Mouse (Mus musculus) lung, embryonic 15.5 days (tissue): ENCODE measurements around the gene Usp25. TPM values are rescaled to one million over a fixed set of nuclear protein-coding genes. Genes with fewer than 3 reads are reported as not detected.

ENCODE experiments used
- ATAC-seq: fragments of 200-750 bp; cut with Nextera tagmentation; 2 replicates; pipeline ENCODE4 v1.8.0; 2017; ENCODE audit warnings: moderate number of reproducible peaks, borderline replicate concordance; ENCODE audit not compliant: low FRiP score, low TSS enrichment; ENCODE audit errors: extremely low read depth
- H3K27ac ChIP-seq: fragments of 300-500 bp; sonication (generic); 2 replicates; pipeline ENCODE4 v1.5.1; 2015; ENCODE audit warnings: moderate library complexity, mild to moderate bottlenecking, inconsistent platforms
- H3K27me3 ChIP-seq: fragments of 300-500 bp; sonication (generic); 2 replicates; pipeline ENCODE4 v1.6.1; 2015; ENCODE audit warnings: inconsistent platforms
- H3K36me3 ChIP-seq: fragments of 300-500 bp; sonication (generic); 2 replicates; pipeline ENCODE4 v1.6.1; 2015; ENCODE audit warnings: inconsistent platforms
- H3K4me1 ChIP-seq: fragments of 300-500 bp; sonication (generic); 2 replicates; pipeline ENCODE4 v1.6.1; 2015; ENCODE audit warnings: inconsistent platforms
- H3K4me2 ChIP-seq: fragments of 300-500 bp; sonication (generic); 2 replicates; pipeline ENCODE4 v1.6.1; 2015; ENCODE audit warnings: inconsistent platforms, mild to moderate bottlenecking, moderate library complexity
- H3K4me3 ChIP-seq: fragments of 300-500 bp; sonication (generic); 2 replicates; pipeline ENCODE4 v1.5.1; 2015; ENCODE audit warnings: mild to moderate bottlenecking, inconsistent platforms
- H3K9ac ChIP-seq: fragments of 300-500 bp; sonication (generic); 2 replicates; pipeline ENCODE4 v1.6.1; 2015; ENCODE audit warnings: inconsistent platforms
- H3K9me3 ChIP-seq: fragments of 300-500 bp; sonication (generic); 2 replicates; pipeline ENCODE4 v1.6.1; 2016; ENCODE audit warnings: inconsistent platforms
- WGBS: fragments of 180-500 bp; shearing (Covaris S2); methylation state at CpG from one replicate; pipeline ENCODE4 v1.1.7; 2015; 5-methylcytosine and 5-hydroxymethylcytosine counted together
- polyA plus RNA-seq: library from polyadenylated mRNA; unstranded; fragments of >200 nt; fragmentation: Nextera tagmentation; extraction: Ambion mirVana; gene quantifications from 2 replicates; pipeline ENCODE4 v1.2.1, GENCODE M21; 2015

Usp25 gene
- 19.7 and 20.4 TPM in 2 replicates for polyA plus RNA-seq

- 0% methylated on average over 83 of the region's 126 CpGs for WGBS
Measured at GRCm38 (mm10) chr16:77013427-77014320, at the start of gene Usp25. Gene Usp25, plus strand, starts transcription at chr16:77013706.

GRCm38 (mm10) chr16:76967593-76968275 lies 45.8 kb upstream of the Usp25 start:
- Histone ChIP-seq H3K4me2 (no peak overlapping the region), H3K9me3 (no peaks in the 10 kb centered on the region), H3K9ac (no peak overlapping the region), H3K27me3 (no peaks in the 10 kb centered on the region), H3K27ac (no peak overlapping the region), H3K36me3 (no peaks in the 10 kb centered on the region), H3K4me1 (no peaks in the 10 kb centered on the region), H3K4me3 (no peak overlapping the region)
- WGBS, result 78% methylated on average over 3 of the region's 3 CpGs
- no peak for ATAC-seq

More at GRCm38 (mm10) chr16:77013427-77014320, at the start of gene Usp25:
- Histone ChIP-seq H3K36me3 (no peaks in the 10 kb centered on the region), H3K4me1 (peaks cover 19% of the 10 kb centered on the region), H3K9me3 (no peaks in the 10 kb centered on the region), H3K4me3 (peak within 1 kb of the TSS; percentile 92), H3K4me2 (peak within 1 kb of the TSS; percentile 64), H3K9ac (peak within 1 kb of the TSS; percentile 89), H3K27me3 (no peaks in the 10 kb centered on the region), H3K27ac (peak within 1 kb of the TSS; percentile 96)
- ATAC-seq, result peak; percentile 97

DNA sequence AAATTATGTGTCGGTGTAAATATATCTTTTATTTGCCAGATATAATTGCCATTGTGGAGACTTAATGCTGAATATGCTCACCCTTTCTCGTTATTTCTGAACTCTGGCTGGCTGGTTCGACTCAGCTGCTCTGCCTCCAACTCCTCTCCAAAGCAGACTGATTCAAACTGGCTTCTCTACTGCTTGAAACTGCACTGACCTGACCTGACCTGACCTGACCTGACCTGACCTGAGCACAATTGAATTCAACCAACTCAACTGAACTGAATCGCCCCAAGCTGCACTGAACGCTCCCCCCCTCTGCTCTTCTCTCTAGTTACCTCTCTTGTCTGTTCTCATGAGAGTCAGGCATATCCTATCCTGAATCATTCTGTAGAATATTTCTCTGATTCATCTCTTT lies 42.3 kb upstream of the Usp25 start:
- H3K27me3 ChIP-seq, result no peaks in the 10 kb centered on the region
- no peak overlapping the region for H3K27ac ChIP-seq
- no peaks in the 10 kb centered on the region for H3K36me3 ChIP-seq
- no peaks in the 10 kb centered on the region for H3K9me3 ChIP-seq
- no peak overlapping the region for H3K9ac ChIP-seq
- no peak overlapping the region for H3K4me2 ChIP-seq
- no peaks in the 10 kb centered on the region for H3K4me1 ChIP-seq
- WGBS, result 58% methylated on average over 5 of the region's 5 CpGs
- no peak overlapping the region for H3K4me3 ChIP-seq
- ATAC-seq, result no peak

DNA sequence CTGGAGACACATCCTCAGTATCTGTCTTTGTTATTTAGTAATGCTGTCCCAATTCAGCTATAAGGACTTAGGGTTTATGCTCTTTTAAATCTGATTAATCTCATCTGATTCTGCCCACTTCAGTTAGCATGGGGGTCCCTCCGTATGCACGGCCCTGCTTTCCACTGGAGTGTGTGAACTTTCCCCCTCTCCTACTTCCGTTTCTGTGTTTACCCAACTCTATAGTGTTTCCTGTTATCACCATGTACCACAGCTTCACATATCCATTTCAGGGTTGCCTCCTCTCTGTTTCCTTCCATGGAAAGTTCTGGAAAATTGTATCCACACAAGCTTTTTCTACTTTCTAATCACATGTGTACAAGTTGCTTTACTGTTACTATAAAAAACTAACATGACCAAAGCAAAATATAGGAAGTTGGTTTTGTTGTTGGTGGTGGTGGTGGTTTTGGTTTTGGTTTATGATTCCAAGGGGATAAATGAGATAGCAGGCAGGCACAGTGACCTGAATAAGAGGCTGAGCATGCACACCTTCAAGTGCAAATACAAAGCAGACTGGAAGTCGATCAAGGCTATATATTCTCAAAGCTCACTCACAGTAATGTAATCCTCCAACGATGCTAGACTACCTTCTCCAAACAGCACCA lies 36.6 kb upstream of the Usp25 start:
- Histone ChIP-seq H3K4me2 (no peak overlapping the region), H3K27ac (no peak overlapping the region), H3K36me3 (no peaks in the 10 kb centered on the region), H3K9ac (no peak overlapping the region), H3K9me3 (no peaks in the 10 kb centered on the region), H3K27me3 (no peaks in the 10 kb centered on the region), H3K4me1 (no peaks in the 10 kb centered on the region), H3K4me3 (no peak overlapping the region)
- WGBS, result 47% methylated on average over 5 of the region's 5 CpGs
- no peak for ATAC-seq

GRCm38 (mm10) chr16:76983696-76984095 lies 29.8 kb upstream of the Usp25 start:
- no peak for ATAC-seq
- Histone ChIP-seq H3K9ac (no peak overlapping the region), H3K4me2 (no peak overlapping the region), H3K9me3 (no peaks in the 10 kb centered on the region), H3K4me1 (no peaks in the 10 kb centered on the region), H3K36me3 (no peaks in the 10 kb centered on the region), H3K4me3 (no peak overlapping the region), H3K27me3 (no peaks in the 10 kb centered on the region), H3K27ac (no peak overlapping the region)
- WGBS, result 77% methylated on average over 6 of the region's 6 CpGs

- Histone ChIP-seq H3K9ac (no peak overlapping the region), H3K4me1 (no peaks in the 10 kb centered on the region), H3K4me2 (no peak overlapping the region), H3K27ac (no peak overlapping the region), H3K9me3 (no peaks in the 10 kb centered on the region), H3K36me3 (no peaks in the 10 kb centered on the region), H3K27me3 (no peaks in the 10 kb centered on the region), H3K4me3 (no peak overlapping the region)
- no peak for ATAC-seq
- WGBS, result 80% methylated on average over 4 of the region's 4 CpGs
Measured at GRCm38 (mm10) chr16:76987711-76988110, 25.8 kb upstream of the Usp25 start.

DNA sequence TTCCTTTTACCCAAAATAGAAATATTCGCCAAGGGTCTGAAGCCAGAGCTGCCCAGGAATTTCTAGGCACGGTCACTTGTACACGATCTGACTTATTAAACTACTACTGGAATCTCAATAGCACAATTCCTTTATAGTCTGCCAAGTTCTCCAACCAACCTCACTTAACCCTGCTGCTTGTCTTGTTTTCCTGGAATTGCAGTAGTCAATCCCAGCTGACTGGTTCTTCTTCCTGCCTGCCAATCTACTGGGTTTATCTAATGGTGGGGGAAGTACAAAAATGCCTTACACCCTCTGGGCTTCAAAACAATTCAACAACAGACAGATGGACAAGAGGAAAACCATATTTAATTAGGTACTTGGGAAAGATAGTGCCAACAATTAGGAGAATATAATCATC lies 9.6 kb upstream of the Usp25 start:
- 69% methylated on average over 3 of the region's 3 CpGs for WGBS
- no peak for ATAC-seq
- H3K4me1 ChIP-seq, result no peaks in the 10 kb centered on the region

DNA sequence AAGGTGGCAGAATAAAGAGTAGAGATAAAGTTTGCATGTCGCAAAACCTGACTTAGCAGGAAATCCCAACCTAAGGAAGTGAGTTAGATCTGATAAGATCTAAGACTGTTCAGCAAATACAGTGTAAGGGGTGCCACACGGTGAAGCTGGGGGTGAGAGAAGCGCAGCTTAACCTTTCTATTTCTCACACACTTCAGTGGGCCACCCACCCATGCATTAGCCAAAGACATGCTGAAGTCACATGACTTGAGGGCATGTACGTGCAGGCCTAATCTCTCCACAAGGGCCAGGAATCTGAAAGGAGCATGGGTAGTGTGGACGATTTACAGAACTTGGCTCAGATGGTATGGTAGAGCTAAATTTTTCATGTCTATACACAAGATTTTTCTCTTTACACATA lies 4.3 kb upstream of the Usp25 start:
- Histone ChIP-seq H3K4me1 (no peaks in the 10 kb centered on the region), H3K36me3 (no peaks in the 10 kb centered on the region)

More for the DNA sequence above, 9.6 kb upstream of the Usp25 start:
- no peaks in the 10 kb centered on the region for H3K9me3 ChIP-seq
- H3K36me3 ChIP-seq, result no peaks in the 10 kb centered on the region
- no peak overlapping the region for H3K4me2 ChIP-seq
- no peaks in the 10 kb centered on the region for H3K27me3 ChIP-seq
- H3K4me3 ChIP-seq, result no peak overlapping the region
- no peak overlapping the region for H3K27ac ChIP-seq
- no peak overlapping the region for H3K9ac ChIP-seq

GRCm38 (mm10) chr16:77014321-77015211 lies 1.1 kb downstream of the Usp25 start:
- peak overlapping the region; percentile 92 for H3K4me3 ChIP-seq
- no peaks in the 10 kb centered on the region for H3K9me3 ChIP-seq
- 3% methylated on average over 17 of the region's 17 CpGs for WGBS
- H3K27ac ChIP-seq, result peak overlapping the region; percentile 96
- H3K4me1 ChIP-seq, result peaks cover 23% of the 10 kb centered on the region
- ATAC-seq, result no peak
- no peaks in the 10 kb centered on the region for H3K36me3 ChIP-seq
- no peaks in the 10 kb centered on the region for H3K27me3 ChIP-seq
- peak overlapping the region; percentile 64 for H3K4me2 ChIP-seq
- peak overlapping the region; percentile 89 for H3K9ac ChIP-seq

More for the DNA sequence above, 4.3 kb upstream of the Usp25 start:
- Histone ChIP-seq H3K4me3 (no peak overlapping the region), H3K4me2 (no peak overlapping the region), H3K9me3 (no peaks in the 10 kb centered on the region), H3K27ac (no peak overlapping the region), H3K27me3 (no peaks in the 10 kb centered on the region), H3K9ac (no peak overlapping the region)
- WGBS, result 43% methylated on average over 5 of the region's 5 CpGs
- no peak for ATAC-seq

- Histone ChIP-seq H3K27me3 (no peaks in the 10 kb centered on the region), H3K27ac (no peak overlapping the region), H3K4me1 (peaks cover 32% of the 10 kb centered on the region), H3K9me3 (no peaks in the 10 kb centered on the region), H3K4me2 (peak overlapping the region; percentile 64), H3K4me3 (peak overlapping the region; percentile 92), H3K36me3 (no peaks in the 10 kb centered on the region), H3K9ac (no peak overlapping the region)
- WGBS, result 45% methylated on average over 4 of the region's 4 CpGs
- ATAC-seq, result no peak
Measured at GRCm38 (mm10) chr16:77015380-77016346, 2.2 kb downstream of the Usp25 start.
